Mouse (Mus musculus) MEL (cell line): ENCODE measurements at regions not wholly inside any gene's neighbourhood (a gene's known extent, or its start where the extent isn't known, plus 50 kb on each side); places are given as distances from the start of the nearest gene placed in this dataset.

Source experiments
- CTCF ChIP-seq, 3 experiments: IDR thresholded peaks in 2 of 3; conservative IDR thresholded peaks in 1 of 3; 2 replicates each; pipeline ENCODE4 v1.5.1; 2011 to 2012; ENCODE audit warnings: low read length in 3 of 3, low read depth in 2 of 3, mild to moderate bottlenecking in 2 of 3, improper control_type of control experiment in 1 of 3, inconsistent platforms in 1 of 3, mixed read lengths in 1 of 3, moderate library complexity in 1 of 3; ENCODE audit not compliant: control insufficient read depth in 1 of 3, insufficient read depth in 1 of 3, poor library complexity in 1 of 3, severe bottlenecking in 1 of 3
- EP300 ChIP-seq, 2 experiments: IDR thresholded peaks; 2 replicates each; pipeline ENCODE4 v1.6.1; 2011; ENCODE audit warnings: improper control_type of control experiment in 2 of 2, low read length in 2 of 2, low read depth in 1 of 2, mild to moderate bottlenecking in 1 of 2
- MAFK ChIP-seq: IDR thresholded peaks from 2 replicates; pipeline ENCODE4 v1.6.1; 2011; ENCODE audit warnings: low read depth, mild to moderate bottlenecking, low read length, improper control_type of control experiment, borderline replicate concordance
- MAX ChIP-seq: IDR thresholded peaks from 2 replicates; pipeline ENCODE4 v1.6.1; 2011; ENCODE audit warnings: low read length, improper control_type of control experiment
- POLR2A ChIP-seq, 2 experiments: IDR thresholded peaks; 2 replicates each; pipeline ENCODE4 v1.6.1; 2011 to 2012; ENCODE audit warnings: low read length in 2 of 2, mild to moderate bottlenecking in 2 of 2, control low read depth in 1 of 2, improper control_type of control experiment in 1 of 2, low read depth in 1 of 2, moderate library complexity in 1 of 2; ENCODE audit not compliant: control insufficient read depth in 1 of 2, insufficient read depth in 1 of 2, poor library complexity in 1 of 2
- POLR2AphosphoS5 ChIP-seq: IDR thresholded peaks from 2 replicates; pipeline ENCODE4 v1.6.1; 2012; ENCODE audit warnings: low read depth, borderline replicate concordance, mild to moderate bottlenecking, inconsistent platforms, low read length, moderate library complexity, mixed read lengths
- RAD21 ChIP-seq: IDR thresholded peaks from 2 replicates; pipeline ENCODE4 v1.6.1; 2011; ENCODE audit warnings: mild to moderate bottlenecking, low read depth, low read length, improper control_type of control experiment
- USF2 ChIP-seq, 2 experiments: IDR thresholded peaks; 2 replicates each; pipeline ENCODE4 v1.6.1; 2011 to 2012; ENCODE audit warnings: improper control_type of control experiment in 2 of 2, low read length in 2 of 2, borderline replicate concordance in 1 of 2, inconsistent platforms in 1 of 2, low read depth in 1 of 2, mild to moderate bottlenecking in 1 of 2; ENCODE audit not compliant: insufficient read depth in 1 of 2
- ZC3H11A ChIP-seq: IDR thresholded peaks from 2 replicates; pipeline ENCODE4 v1.6.1; 2012; ENCODE audit warnings: low read depth, mild to moderate bottlenecking, inconsistent platforms, low read length, improper control_type of control experiment

DNA sequence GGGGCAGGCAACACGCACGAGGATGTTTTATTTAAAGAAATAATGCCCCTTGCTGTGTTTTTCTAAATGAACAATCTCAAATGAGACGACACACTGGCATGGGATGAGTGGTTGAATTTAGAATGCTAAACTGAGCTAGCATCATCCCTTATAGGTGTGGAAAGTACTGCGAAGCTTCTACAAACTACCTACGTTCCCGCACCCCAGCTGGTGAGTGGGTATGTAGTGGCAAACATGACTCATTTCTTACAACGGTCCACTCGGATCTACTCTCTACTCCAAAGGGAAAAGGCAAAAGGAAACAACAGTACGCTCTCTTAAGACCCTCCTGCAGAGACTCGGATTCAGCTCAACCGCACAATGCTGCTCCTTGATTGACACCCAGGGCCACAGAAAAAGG lies 167.2 kb downstream of the Dad1 start:
- TF ChIP-seq EP300 (IDR thresholded peaks at IDR 0.05; ENCODE audit: low read depth in 1 of 2, low read length in 2 of 2) (no peak), CTCF (IDR thresholded peaks at IDR 0.05 in 2 of 3, conservative IDR thresholded peaks at IDR 0.05 in 1 of 3; ENCODE audit: control insufficient read depth in 1 of 3, insufficient read depth in 1 of 3, low read depth in 2 of 3, low read length in 3 of 3, poor library complexity in 1 of 3, severe bottlenecking in 1 of 3) (no peak), MAFK (no peak), MAX (no peak), POLR2A (IDR thresholded peaks at IDR 0.05; ENCODE audit: control insufficient read depth in 1 of 2, insufficient read depth in 1 of 2, low read depth in 1 of 2, low read length in 2 of 2, poor library complexity in 1 of 2) (no peak), ZC3H11A (no peak), POLR2AphosphoS5 (no peak), RAD21 (no peak), USF2 (IDR thresholded peaks at IDR 0.05; ENCODE audit: borderline replicate concordance in 1 of 2, insufficient read depth in 1 of 2, low read depth in 1 of 2, low read length in 2 of 2) (no peak)
